Mouse (Mus musculus) forebrain, embryonic 15.5 days (tissue): ENCODE data around the gene Casp2. TPM values are rescaled to one million over a fixed set of nuclear protein-coding genes. Genes with fewer than 3 reads are reported as not detected.

Experiments used
- ATAC-seq: fragments of 200-750 bp; cut with Nextera tagmentation; replicated peaks from 2 replicates; pipeline ENCODE4 v1.8.0; 2017; ENCODE audit warnings: mild to moderate bottlenecking, moderate TSS enrichment, moderate library complexity
- H3K27ac ChIP-seq: fragments of 300-500 bp; sonication (generic); replicated peaks from 2 replicates; pipeline ENCODE4 v1.5.1; 2015; ENCODE audit warnings: mild to moderate bottlenecking, inconsistent platforms
- H3K27me3 ChIP-seq: fragments of 300-500 bp; sonication (generic); 2 replicates; pipeline ENCODE4 v1.6.1; 2015; ENCODE audit warnings: inconsistent platforms
- H3K36me3 ChIP-seq: fragments of 300-500 bp; sonication (generic); 2 replicates; pipeline ENCODE4 v1.6.1; 2015; ENCODE audit warnings: mild to moderate bottlenecking, inconsistent platforms
- H3K4me1 ChIP-seq: fragments of 300-500 bp; sonication (generic); 2 replicates; pipeline ENCODE4 v1.6.1; 2015; ENCODE audit warnings: inconsistent platforms
- H3K4me2 ChIP-seq: fragments of 300-500 bp; sonication (generic); replicated peaks from 2 replicates; pipeline ENCODE4 v1.6.1; 2015; ENCODE audit warnings: mild to moderate bottlenecking, inconsistent platforms
- H3K4me3 ChIP-seq: fragments of 300-500 bp; sonication (generic); 2 replicates; pipeline ENCODE4 v1.5.1; 2015; ENCODE audit warnings: mild to moderate bottlenecking, inconsistent platforms
- H3K9ac ChIP-seq: fragments of 300-500 bp; sonication (generic); replicated peaks from 2 replicates; pipeline ENCODE4 v1.6.1; 2015; ENCODE audit warnings: mild to moderate bottlenecking, inconsistent platforms
- H3K9me3 ChIP-seq: fragments of 300-500 bp; sonication (generic); 2 replicates; pipeline ENCODE4 v1.6.1; 2016; ENCODE audit warnings: inconsistent platforms
- WGBS: fragments of 180-500 bp; shearing (Covaris S2); methylation state at CpG from one replicate; pipeline ENCODE4 v1.1.7; 2015; ENCODE audit warnings: mixed read lengths; 5-methylcytosine and 5-hydroxymethylcytosine counted together
- polyA plus RNA-seq: library from polyadenylated mRNA; unstranded; fragments of >200 nt; fragmentation: Nextera tagmentation; extraction: Ambion mirVana; gene quantifications from 2 replicates; pipeline ENCODE4 v1.2.1, GENCODE M21; 2015

Casp2 gene
- 61.4 and 62.7 TPM in 2 replicates for polyA plus RNA-seq

GRCm38 (mm10) chr6:42264626-42265312 is at the start of gene Casp2:
Casp2 (plus strand) TSS chr6:42264985.
- H3K9me3 ChIP-seq, result no peaks in the 10 kb centered on the region
- peak within 1 kb of the TSS; percentile 87 for H3K27ac ChIP-seq
- under 1% methylated on average over 46 of the region's 51 CpGs for WGBS
- H3K9ac ChIP-seq, result peak within 1 kb of the TSS; percentile 83
- ATAC-seq, result peak; percentile 99
- peaks cover 20% of the 10 kb centered on the region for H3K4me1 ChIP-seq
- H3K36me3 ChIP-seq, result peaks cover 26% of the 10 kb centered on the region
- H3K4me3 ChIP-seq, result peak within 1 kb of the TSS; percentile 68
- no peaks in the 10 kb centered on the region for H3K27me3 ChIP-seq
- H3K4me2 ChIP-seq, result peak within 1 kb of the TSS; percentile 87

- Histone ChIP-seq H3K4me3 (no peak within 1 kb of the TSS), H3K4me2 (no peak within 1 kb of the TSS), H3K9me3 (no peaks in the 10 kb centered on the region), H3K27ac (no peak within 1 kb of the TSS), H3K27me3 (no peaks in the 10 kb centered on the region), H3K4me1 (no peaks in the 10 kb centered on the region), H3K36me3 (no peaks in the 10 kb centered on the region), H3K9ac (no peak within 1 kb of the TSS)
- no peak for ATAC-seq
- WGBS, result 84% methylated on average over 2 of the region's 2 CpGs
Observed at GRCm38 (mm10) chr6:42215028-42215427, 49.8 kb upstream of the Casp2 start, which contains the start of gene Tas2r144. Tas2r144 (plus strand) TSS chr6:42215328.

- Histone ChIP-seq H3K27me3 (no peaks in the 10 kb centered on the region), H3K36me3 (no peaks in the 10 kb centered on the region), H3K4me3 (no peak overlapping the region), H3K4me2 (no peak overlapping the region), H3K4me1 (no peaks in the 10 kb centered on the region), H3K9ac (no peak overlapping the region), H3K9me3 (no peaks in the 10 kb centered on the region), H3K27ac (no peak overlapping the region)
- WGBS, result 74% methylated on average over 3 of the region's 3 CpGs
- ATAC-seq, result no peak
Observed at GRCm38 (mm10) chr6:42222286-42222685, 42.5 kb upstream of the Casp2 start.

GRCm38 (mm10) chr6:42225046-42225445 is 39.7 kb upstream of the Casp2 start:
- Histone ChIP-seq H3K4me3 (no peak overlapping the region), H3K4me2 (no peak overlapping the region), H3K9ac (no peak overlapping the region), H3K27ac (no peak overlapping the region), H3K9me3 (no peaks in the 10 kb centered on the region), H3K27me3 (no peaks in the 10 kb centered on the region), H3K4me1 (no peaks in the 10 kb centered on the region), H3K36me3 (no peaks in the 10 kb centered on the region)
- WGBS, result 82% methylated on average over 4 of the region's 4 CpGs
- ATAC-seq, result no peak

- H3K4me1 ChIP-seq, result 0 out of 2 replicates have a peak, but pooled peaks cover 3% of the 10 kb centered on the region
- no peaks in the 10 kb centered on the region for H3K27me3 ChIP-seq
- H3K27ac ChIP-seq, result no peak overlapping the region
- no peak overlapping the region for H3K9ac ChIP-seq
- ATAC-seq, result peak; percentile 69; the same call in 1 of the 2 replicates
- H3K36me3 ChIP-seq, result no peaks in the 10 kb centered on the region
- no peaks in the 10 kb centered on the region for H3K9me3 ChIP-seq
- no peak overlapping the region for H3K4me2 ChIP-seq
- WGBS, result 36% methylated on average over 17 of the region's 17 CpGs
- H3K4me3 ChIP-seq, result no peak overlapping the region
Observed at GRCm38 (mm10) chr6:42227240-42228101, 37.3 kb upstream of the Casp2 start.

- 82% methylated on average over 4 of the region's 4 CpGs for WGBS
Observed at GRCm38 (mm10) chr6:42229610-42230009, 35.2 kb upstream of the Casp2 start.

GRCm38 (mm10) chr6:42231191-42231590 is 33.6 kb upstream of the Casp2 start:
- 76% methylated on average over 3 of the region's 3 CpGs for WGBS
- H3K9ac ChIP-seq, result no peak overlapping the region
- H3K27me3 ChIP-seq, result no peaks in the 10 kb centered on the region
- H3K27ac ChIP-seq, result 0 out of 2 replicates have a peak overlapping the region, but pooled peaks have one; percentile 14
- 0 out of 2 replicates have a peak, but pooled peaks cover 3% of the 10 kb centered on the region for H3K4me1 ChIP-seq
- no peaks in the 10 kb centered on the region for H3K36me3 ChIP-seq
- no peak overlapping the region for H3K4me3 ChIP-seq
- H3K4me2 ChIP-seq, result no peak overlapping the region
- peak; percentile 71 for ATAC-seq
- H3K9me3 ChIP-seq, result no peaks in the 10 kb centered on the region

More at GRCm38 (mm10) chr6:42229610-42230009, 35.2 kb upstream of the Casp2 start:
- no peaks in the 10 kb centered on the region for H3K9me3 ChIP-seq
- no peaks in the 10 kb centered on the region for H3K36me3 ChIP-seq
- no peaks in the 10 kb centered on the region for H3K27me3 ChIP-seq
- no peak overlapping the region for H3K27ac ChIP-seq
- 0 out of 2 replicates have a peak, but pooled peaks cover 3% of the 10 kb centered on the region for H3K4me1 ChIP-seq
- H3K9ac ChIP-seq, result no peak overlapping the region
- H3K4me2 ChIP-seq, result no peak overlapping the region
- no peak for ATAC-seq
- H3K4me3 ChIP-seq, result no peak overlapping the region

GRCm38 (mm10) chr6:42237276-42237805 is 27.4 kb upstream of the Casp2 start:
- WGBS, result 66% methylated on average over 6 of the region's 6 CpGs
- Histone ChIP-seq H3K27me3 (no peaks in the 10 kb centered on the region), H3K27ac (no peak overlapping the region), H3K4me2 (no peak overlapping the region), H3K4me3 (no peak overlapping the region), H3K4me1 (no peaks in the 10 kb centered on the region), H3K9me3 (no peaks in the 10 kb centered on the region), H3K36me3 (no peaks in the 10 kb centered on the region), H3K9ac (no peak overlapping the region)
- no peak for ATAC-seq

- H3K36me3 ChIP-seq, result no peaks in the 10 kb centered on the region
- ATAC-seq, result no peak
- no peaks in the 10 kb centered on the region for H3K27me3 ChIP-seq
- H3K4me1 ChIP-seq, result peaks cover 8% of the 10 kb centered on the region; the same call in 1 of the 2 replicates
- no peak overlapping the region for H3K27ac ChIP-seq
- no peaks in the 10 kb centered on the region for H3K9me3 ChIP-seq
- H3K4me3 ChIP-seq, result no peak overlapping the region
- H3K9ac ChIP-seq, result no peak overlapping the region
- WGBS, result 77% methylated on average over 6 of the region's 6 CpGs
- H3K4me2 ChIP-seq, result no peak overlapping the region
Observed at GRCm38 (mm10) chr6:42241311-42242045, 23.3 kb upstream of the Casp2 start.

GRCm38 (mm10) chr6:42245711-42246353 is 19.0 kb upstream of the Casp2 start, which contains the start of gene Gstk1:
Gstk1 (plus strand) TSS chr6:42245935.
- Histone ChIP-seq H3K4me2 (peak within 1 kb of the TSS; percentile 75), H3K9ac (peak within 1 kb of the TSS; percentile 32), H3K36me3 (no peaks in the 10 kb centered on the region), H3K4me3 (peak within 1 kb of the TSS; percentile 48), H3K27me3 (no peaks in the 10 kb centered on the region), H3K9me3 (no peaks in the 10 kb centered on the region), H3K4me1 (peaks cover 8% of the 10 kb centered on the region; the same call in 1 of the 2 replicates), H3K27ac (no peak within 1 kb of the TSS)
- peak; percentile 99 for ATAC-seq
- WGBS, result 1% methylated on average over 28 of the region's 28 CpGs

- Histone ChIP-seq H3K9ac (no peak overlapping the region), H3K36me3 (no peaks in the 10 kb centered on the region), H3K27me3 (no peaks in the 10 kb centered on the region), H3K9me3 (no peaks in the 10 kb centered on the region), H3K27ac (no peak overlapping the region; the same call in 1 of the 2 replicates), H3K4me1 (peaks cover 8% of the 10 kb centered on the region; the same call in 1 of the 2 replicates), H3K4me2 (peak overlapping the region; percentile 9; the same call in 1 of the 2 replicates), H3K4me3 (peak overlapping the region; percentile 15)
- 8% methylated on average over 8 of the region's 8 CpGs for WGBS
- ATAC-seq, result no peak
Observed at GRCm38 (mm10) chr6:42247173-42247572, 17.6 kb upstream of the Casp2 start.
